Mouse (Mus musculus): ENCODE measurements around the gene Cep131. TPM values are rescaled to one million over a fixed set of nuclear protein-coding genes. Genes with fewer than 3 reads are reported as not detected.

Cep131 gene
- polyA plus RNA-seq, 1 experiment from 2014 or later, result 3.1 TPM

- peaks cover 58% of the 10 kb centered on the region for H3K36me3 ChIP-seq (replicated peaks; ENCODE audit: insufficient read depth, low read length)
- WGBS (ENCODE audit: insufficient replicate concordance), result 86% methylated on average over 4 of the region's 4 CpGs
- H3K9ac ChIP-seq (replicated peaks), result no peak overlapping the region
- no peaks in the 10 kb centered on the region for H3K4me1 ChIP-seq (ENCODE audit: insufficient read depth)
- H3K9me3 ChIP-seq (ENCODE audit: low read length), result no peaks in the 10 kb centered on the region
- no peak overlapping the region for H3K4me3 ChIP-seq (ENCODE audit: low read depth, low read length)
- ATAC-seq (no peak), DNase-seq (no peak)
- no peaks in the 10 kb centered on the region for H3K27me3 ChIP-seq (ENCODE audit: insufficient read depth, low read length)
- no peak overlapping the region for H3K4me2 ChIP-seq (ENCODE audit: low read depth, low read length)
- H3K27ac ChIP-seq (ENCODE audit: low read depth), result no peak overlapping the region
- TF ChIP-seq EP300 (IDR thresholded peaks at IDR 0.05; ENCODE audit: low read depth) (no peak), CTCF (IDR thresholded peaks at IDR 0.05; ENCODE audit: low read depth) (no peak)
Observed at GRCm38 (mm10) chr11:120112136-120112535, 25.5 kb upstream of the Cep131 start.

DNA sequence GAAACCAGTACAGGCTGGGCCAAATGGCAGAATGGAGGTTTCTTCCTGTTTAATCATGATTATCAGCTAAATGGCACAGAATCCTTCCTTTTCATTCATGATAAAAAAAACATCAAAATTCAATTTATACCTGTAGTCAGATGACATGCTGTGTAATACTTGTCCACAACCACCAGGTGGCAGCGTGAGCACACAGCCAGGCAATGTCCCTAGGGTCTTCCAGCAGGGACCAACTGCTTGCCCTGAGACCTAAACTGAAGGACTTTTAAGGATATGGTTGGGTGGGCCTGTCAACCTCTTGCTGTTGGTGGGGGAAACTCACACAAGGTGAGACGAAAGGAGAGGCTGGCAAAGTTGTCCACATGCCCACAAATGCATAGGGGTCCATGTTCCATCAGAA is 24.4 kb upstream of the Cep131 start:
- no peak overlapping the region for H3K9ac ChIP-seq (replicated peaks)
- no peak overlapping the region for H3K4me2 ChIP-seq (ENCODE audit: low read depth, low read length)
- H3K4me3 ChIP-seq (ENCODE audit: low read depth, low read length), result no peak overlapping the region
- no peak overlapping the region for H3K27ac ChIP-seq (ENCODE audit: low read depth)
- DNase-seq (peak; percentile 73), ATAC-seq (no peak; the same call in 1 of the 2 replicates)
- H3K36me3 ChIP-seq (replicated peaks; ENCODE audit: insufficient read depth, low read length), result peaks cover 64% of the 10 kb centered on the region
- TF ChIP-seq EP300 (IDR thresholded peaks at IDR 0.05; ENCODE audit: low read depth), result no peak
- TF ChIP-seq CTCF (IDR thresholded peaks at IDR 0.05; ENCODE audit: low read depth), result peak; percentile 97
- H3K4me1 ChIP-seq (ENCODE audit: insufficient read depth), result no peaks in the 10 kb centered on the region
- WGBS (ENCODE audit: insufficient replicate concordance), result 18% methylated on average over 2 of the region's 2 CpGs
- H3K9me3 ChIP-seq (ENCODE audit: low read length), result no peaks in the 10 kb centered on the region
- no peaks in the 10 kb centered on the region for H3K27me3 ChIP-seq (ENCODE audit: insufficient read depth, low read length)

- TF ChIP-seq EP300 (IDR thresholded peaks at IDR 0.05; ENCODE audit: low read depth) (no peak), CTCF (IDR thresholded peaks at IDR 0.05; ENCODE audit: low read depth) (peak; percentile 40)
- no peak for DNase-seq
- peaks cover 67% of the 10 kb centered on the region for H3K36me3 ChIP-seq (replicated peaks; ENCODE audit: insufficient read depth, low read length)
Observed at GRCm38 (mm10) chr11:120110554-120110953, 23.9 kb upstream of the Cep131 start.

GRCm38 (mm10) chr11:120109558-120110210 is 23.1 kb upstream of the Cep131 start:
- DNase-seq, result no peak
- H3K27me3 ChIP-seq (ENCODE audit: insufficient read depth, low read length), result no peaks in the 10 kb centered on the region
- no peak for TF ChIP-seq EP300 (IDR thresholded peaks at IDR 0.05; ENCODE audit: low read depth)
- no peak for TF ChIP-seq CTCF (IDR thresholded peaks at IDR 0.05; ENCODE audit: low read depth)
- no peaks in the 10 kb centered on the region for H3K9me3 ChIP-seq (ENCODE audit: low read length)
- no peak overlapping the region for H3K9ac ChIP-seq (replicated peaks)
- H3K36me3 ChIP-seq (replicated peaks; ENCODE audit: insufficient read depth, low read length), result peaks cover 67% of the 10 kb centered on the region
- ATAC-seq, result no peak
- 88% methylated on average over 14 of the region's 14 CpGs for WGBS (ENCODE audit: insufficient replicate concordance)
- no peaks in the 10 kb centered on the region for H3K4me1 ChIP-seq (ENCODE audit: insufficient read depth)
- no peak overlapping the region for H3K4me3 ChIP-seq (ENCODE audit: low read depth, low read length)
- no peak overlapping the region for H3K4me2 ChIP-seq (ENCODE audit: low read depth, low read length)
- H3K27ac ChIP-seq (ENCODE audit: low read depth), result no peak overlapping the region

More at GRCm38 (mm10) chr11:120110554-120110953, 23.9 kb upstream of the Cep131 start:
- Histone ChIP-seq H3K27ac (ENCODE audit: low read depth) (no peak overlapping the region), H3K27me3 (ENCODE audit: insufficient read depth, low read length) (no peaks in the 10 kb centered on the region), H3K9me3 (ENCODE audit: low read length) (no peaks in the 10 kb centered on the region), H3K4me2 (ENCODE audit: low read depth, low read length) (no peak overlapping the region), H3K9ac (replicated peaks) (no peak overlapping the region), H3K4me1 (ENCODE audit: insufficient read depth) (no peaks in the 10 kb centered on the region), H3K4me3 (ENCODE audit: low read depth, low read length) (no peak overlapping the region)
- WGBS (ENCODE audit: insufficient replicate concordance), result 76% methylated on average over 7 of the region's 7 CpGs
- no peak for ATAC-seq

DNA sequence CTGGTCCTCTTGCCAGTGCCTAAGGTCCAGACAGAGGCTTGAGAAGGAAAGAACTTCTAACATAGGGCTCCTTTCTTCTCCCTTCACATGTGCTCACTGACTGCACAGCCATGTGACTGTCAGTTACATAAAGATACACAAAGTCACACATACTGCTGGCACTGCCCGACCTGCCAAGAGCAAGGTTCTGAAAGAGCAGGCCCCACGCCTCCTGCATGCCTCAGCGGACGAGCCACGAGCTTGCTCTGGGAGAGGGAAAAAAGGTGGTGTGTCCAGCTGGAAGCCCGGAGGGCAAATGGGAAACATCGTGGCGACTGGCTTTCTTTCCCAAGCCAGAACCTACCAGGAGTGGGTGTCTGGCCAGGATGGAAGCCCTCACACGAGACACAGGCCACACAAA is 21.2 kb upstream of the Cep131 start:
- 92% methylated on average over 9 of the region's 9 CpGs for WGBS (ENCODE audit: insufficient replicate concordance)
- ATAC-seq (no peak), DNase-seq (no peak)
- Histone ChIP-seq H3K27me3 (ENCODE audit: insufficient read depth, low read length) (no peaks in the 10 kb centered on the region), H3K36me3 (replicated peaks; ENCODE audit: insufficient read depth, low read length) (peaks cover 69% of the 10 kb centered on the region), H3K4me2 (ENCODE audit: low read depth, low read length) (no peak overlapping the region), H3K4me3 (ENCODE audit: low read depth, low read length) (no peak overlapping the region), H3K27ac (ENCODE audit: low read depth) (no peak overlapping the region), H3K9ac (replicated peaks) (no peak overlapping the region; the same call in 1 of the 2 replicates), H3K9me3 (ENCODE audit: low read length) (no peaks in the 10 kb centered on the region), H3K4me1 (ENCODE audit: insufficient read depth) (no peaks in the 10 kb centered on the region)
- no peak for TF ChIP-seq CTCF (IDR thresholded peaks at IDR 0.05; ENCODE audit: low read depth)
- no peak for TF ChIP-seq EP300 (IDR thresholded peaks at IDR 0.05; ENCODE audit: low read depth)

GRCm38 (mm10) chr11:120107026-120107425 is 20.4 kb upstream of the Cep131 start:
- ATAC-seq, result no peak
- H3K27me3 ChIP-seq (ENCODE audit: insufficient read depth, low read length), result no peaks in the 10 kb centered on the region
- peaks cover 64% of the 10 kb centered on the region for H3K36me3 ChIP-seq (replicated peaks; ENCODE audit: insufficient read depth, low read length)
- 80% methylated on average over 2 of the region's 2 CpGs for WGBS (ENCODE audit: insufficient replicate concordance)
- no peaks in the 10 kb centered on the region for H3K4me1 ChIP-seq (ENCODE audit: insufficient read depth)
- H3K27ac ChIP-seq (ENCODE audit: low read depth), result no peak overlapping the region
- no peaks in the 10 kb centered on the region for H3K9me3 ChIP-seq (ENCODE audit: low read length)
- H3K4me3 ChIP-seq (ENCODE audit: low read depth, low read length), result no peak overlapping the region
- no peak for DNase-seq
- no peak overlapping the region for H3K9ac ChIP-seq (replicated peaks)
- no peak overlapping the region for H3K4me2 ChIP-seq (ENCODE audit: low read depth, low read length)
- TF ChIP-seq CTCF (IDR thresholded peaks at IDR 0.05; ENCODE audit: low read depth) (no peak), EP300 (IDR thresholded peaks at IDR 0.05; ENCODE audit: low read depth) (no peak)

Data from liver, postnatal 0 days (tissue).